Mouse (Mus musculus) adrenal gland, postnatal 36 days (tissue): ENCODE measurements around the gene Rrp15. TPM values are rescaled to one million over a fixed set of nuclear protein-coding genes. Genes with fewer than 3 reads are reported as not detected.
"Not testable (repeated sequence)": the region's sequence is repeated elsewhere in the genome, so short reads cannot be mapped to it uniquely, and the experiment has no call there.

Experiments
- DNase-seq, 2 experiments: peaks; one replicate each; pipeline ENCODE4 v3.0.0; 2021; ENCODE audit warnings: mixed read lengths in 1 of 2
- long read RNA-seq, 2 experiments: library from polyadenylated mRNA; stranded (forward); transcript quantifications; one replicate each; pipeline ENCODE4 v2.0.0; 2021; ENCODE audit warnings: borderline sequencing depth in 2 of 2
- total RNA-seq, 2 experiments: library from RNA; stranded (reverse); gene quantifications; 2 replicates each; pipeline ENCODE4 v1.2.3; 2021

Rrp15 gene
- total RNA-seq: 10 to 100 TPM; 24.0 to 28.2 TPM
- long read RNA-seq, experiment 1, transcript Rrp15-201 (5 exons, 1,321 nt): major isoform, 40 of 42 reads
- long read RNA-seq, experiment 1, partial matches to known transcripts: 1 of 42 reads
- long read RNA-seq, experiment 1, other reads (novel, unspliced or antisense): 1 of 42 reads
- long read RNA-seq, experiment 2, transcript Rrp15-201 (5 exons, 1,321 nt): major isoform, 9 of 10 reads
- long read RNA-seq, experiment 2, partial matches to known transcripts: 0 of 10 reads
- long read RNA-seq, experiment 2, other reads (novel, unspliced or antisense): 1 of 10 reads

DNA sequence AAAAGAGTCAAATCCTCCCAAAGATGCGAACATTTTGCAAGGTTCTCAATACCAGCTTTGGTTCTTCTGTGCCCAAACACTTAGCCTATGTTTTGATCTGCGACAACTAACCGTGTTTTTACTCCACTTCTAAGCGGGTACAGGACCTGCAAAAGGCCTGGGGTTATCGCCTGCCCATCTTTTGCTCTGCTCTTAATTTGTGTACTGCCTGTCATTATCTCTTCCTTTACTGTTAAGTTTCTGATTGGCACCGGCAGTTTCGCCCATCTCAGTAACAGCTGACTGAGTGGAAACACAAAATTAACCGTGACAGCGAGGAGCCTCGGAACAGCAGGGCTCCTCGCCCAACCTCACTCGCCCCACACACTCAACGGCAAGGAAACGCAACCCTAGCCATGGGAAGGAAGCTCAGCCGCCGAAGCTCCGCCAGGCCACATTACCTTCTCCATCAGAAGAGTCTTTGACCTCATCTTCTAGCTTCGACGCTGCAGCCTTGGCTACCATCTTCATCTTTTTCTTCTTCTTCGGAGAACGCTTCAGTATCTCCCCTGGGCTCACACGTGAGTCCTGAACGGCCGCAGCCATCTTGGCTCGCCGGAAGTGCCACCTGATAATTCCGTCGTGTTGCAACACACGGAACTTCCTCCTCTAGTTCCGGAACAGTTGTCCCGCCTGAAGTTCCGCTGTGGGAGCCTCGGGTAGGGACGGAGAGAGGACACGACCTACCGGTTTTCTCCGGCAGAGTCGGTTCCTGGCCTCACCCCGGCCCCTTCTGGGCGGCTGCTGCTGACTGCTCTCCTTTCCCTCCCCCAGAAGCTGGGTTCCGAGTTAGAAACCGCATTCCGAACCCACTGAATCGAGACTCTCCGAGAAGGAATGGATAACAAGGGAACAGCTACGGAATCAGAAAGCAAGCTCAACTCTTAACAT is at the start of gene Rrp15:
Gene Rrp15 (minus strand): TSS at position 635 of the 930 bp plus-strand sequence.
- DNase-seq: peak; percentile 83 to 86

DNA sequence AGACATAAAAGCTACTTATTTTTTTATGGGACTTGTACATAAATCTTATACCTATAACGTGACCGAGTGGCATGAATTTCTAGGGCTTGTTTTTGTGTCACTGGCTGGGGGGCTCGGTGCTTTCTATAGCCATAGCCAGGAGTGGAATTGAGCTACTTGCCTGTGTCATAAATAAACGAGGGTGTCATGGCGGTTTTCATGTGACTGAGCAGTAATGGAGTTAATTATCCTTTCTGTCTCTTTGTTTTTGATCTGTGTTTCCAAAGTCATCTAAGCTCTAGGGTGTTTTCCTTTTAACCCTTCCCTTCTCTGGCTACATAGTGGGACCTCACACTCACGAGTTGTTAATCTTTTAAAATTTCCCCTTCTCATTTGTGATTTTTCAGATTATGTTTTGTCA is 48.8 kb upstream of the Rrp15 start:
- no peak for DNase-seq

DNA sequence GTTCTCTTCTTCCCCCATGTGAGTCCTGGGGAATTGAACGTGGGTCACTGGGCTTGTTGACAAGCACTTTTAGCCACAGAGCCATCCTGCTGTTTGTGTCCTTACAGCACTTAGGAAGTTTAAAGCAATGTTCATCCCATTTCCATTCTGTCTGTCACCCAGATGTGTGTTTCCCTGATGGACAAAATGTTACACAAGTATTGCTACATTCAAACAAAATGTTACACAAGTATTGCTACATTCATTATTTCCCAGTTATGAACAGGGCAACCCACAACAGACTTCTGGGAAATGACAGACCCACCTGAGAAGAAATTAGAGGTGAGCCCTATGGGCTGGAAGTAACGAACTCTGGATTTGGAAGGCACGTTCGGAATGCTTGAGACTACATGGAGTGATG is 36.2 kb upstream of the Rrp15 start:
- DNase-seq: no peak

DNA sequence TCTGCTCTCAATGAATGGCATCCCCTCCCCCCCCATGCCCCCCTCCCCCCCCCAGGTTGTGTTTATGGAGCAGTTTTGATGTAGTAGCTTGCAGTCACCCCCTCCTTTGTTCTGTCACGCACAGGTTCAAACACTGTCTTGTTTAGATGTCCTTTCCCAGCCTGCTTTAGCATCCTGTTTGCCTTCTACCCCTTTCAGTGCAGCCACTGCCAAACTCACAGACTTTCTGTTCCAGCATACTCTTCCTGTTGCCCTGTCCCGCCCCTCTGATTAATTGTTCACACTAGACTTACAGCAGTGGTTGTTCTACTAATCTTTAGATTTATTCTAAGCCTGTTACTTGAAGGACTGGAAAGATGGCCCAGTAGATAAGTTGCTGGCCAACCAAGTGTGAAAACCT is 31.7 kb upstream of the Rrp15 start:
- DNase-seq: no peak

DNA sequence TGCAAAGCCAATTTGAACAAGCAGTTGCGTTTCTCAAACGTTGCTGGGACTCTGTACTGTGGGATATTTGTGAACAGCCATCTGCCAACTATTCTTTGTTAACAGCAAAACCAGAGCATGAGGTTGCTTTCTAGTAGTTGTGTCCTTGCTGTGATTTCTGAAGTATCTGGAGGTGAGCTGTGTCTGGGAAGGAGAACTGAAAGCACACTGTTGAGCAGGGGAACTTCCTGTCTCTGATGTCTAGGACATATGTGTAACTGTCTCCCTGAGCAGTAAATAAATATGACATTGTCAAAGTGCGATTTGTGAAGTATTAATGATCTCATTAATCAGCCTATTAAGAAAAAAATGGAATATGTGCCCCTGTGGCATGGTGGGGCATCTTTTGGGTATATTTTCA is 24.0 kb upstream of the Rrp15 start:
- DNase-seq: no peak

DNA sequence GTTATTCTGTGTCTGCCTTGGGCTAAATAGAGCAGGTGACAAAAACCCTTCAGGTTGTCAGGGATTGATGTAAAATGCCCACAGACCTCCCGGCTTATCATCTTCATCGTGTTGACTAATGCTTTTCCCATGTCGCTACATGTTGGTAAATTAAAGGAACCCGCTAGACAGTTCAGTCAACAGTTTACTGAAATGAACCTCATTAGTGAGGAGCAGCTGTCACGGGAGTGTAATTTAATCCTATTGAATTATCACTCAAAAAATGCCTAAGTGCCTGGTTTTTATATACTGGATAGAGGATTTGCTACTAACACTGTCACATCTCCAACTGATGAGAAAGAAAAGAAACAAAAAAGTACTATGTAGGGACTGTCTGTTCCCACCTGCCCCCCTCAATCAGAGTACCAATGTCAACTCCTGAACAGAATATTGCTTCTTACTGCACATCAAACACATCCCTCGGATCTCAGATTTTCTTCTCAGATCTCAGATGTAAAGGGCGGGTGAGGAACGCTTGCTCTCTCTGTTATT is 23.5 kb upstream of the Rrp15 start:
- DNase-seq: no peak

DNA sequence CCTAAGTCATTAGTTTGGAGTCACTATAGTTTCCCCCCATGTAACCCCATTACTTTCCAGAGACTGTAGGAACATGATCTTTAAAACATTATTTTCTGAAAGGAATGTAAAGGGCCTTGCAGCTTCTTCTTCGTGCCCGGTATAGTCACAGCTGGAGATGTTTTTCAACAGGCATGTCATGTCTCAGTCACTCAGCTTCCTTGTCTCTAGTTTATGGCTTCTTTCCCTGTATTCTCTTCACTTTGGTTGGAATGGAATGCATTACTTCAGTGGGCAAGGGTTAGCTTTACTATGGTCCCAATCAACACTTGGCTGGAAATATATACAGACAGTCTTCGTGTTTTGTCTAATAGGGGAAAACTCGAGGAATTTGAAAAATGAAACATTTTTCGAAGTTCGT is 22.8 kb upstream of the Rrp15 start:
- no peak for DNase-seq

DNA sequence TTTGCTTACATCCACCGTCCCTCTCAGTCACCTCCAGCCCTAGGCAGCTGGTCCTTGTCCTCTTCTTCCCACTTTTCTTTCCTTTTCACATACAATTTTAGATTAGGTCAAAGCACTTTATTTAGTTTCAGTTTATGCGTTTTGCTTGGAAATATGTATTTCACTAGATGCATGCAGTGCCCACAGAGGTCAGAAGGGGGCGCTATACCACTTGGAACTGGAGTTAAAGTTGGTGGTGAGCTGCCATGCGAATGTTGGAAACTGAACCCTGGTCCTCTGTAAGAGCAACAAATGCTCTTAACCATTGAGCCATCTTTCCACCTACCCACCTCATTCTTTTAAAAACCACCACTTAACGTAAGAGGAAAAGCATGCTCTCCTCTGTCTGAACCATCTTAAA is 21.5 kb upstream of the Rrp15 start:
- DNase-seq: no peak

DNA sequence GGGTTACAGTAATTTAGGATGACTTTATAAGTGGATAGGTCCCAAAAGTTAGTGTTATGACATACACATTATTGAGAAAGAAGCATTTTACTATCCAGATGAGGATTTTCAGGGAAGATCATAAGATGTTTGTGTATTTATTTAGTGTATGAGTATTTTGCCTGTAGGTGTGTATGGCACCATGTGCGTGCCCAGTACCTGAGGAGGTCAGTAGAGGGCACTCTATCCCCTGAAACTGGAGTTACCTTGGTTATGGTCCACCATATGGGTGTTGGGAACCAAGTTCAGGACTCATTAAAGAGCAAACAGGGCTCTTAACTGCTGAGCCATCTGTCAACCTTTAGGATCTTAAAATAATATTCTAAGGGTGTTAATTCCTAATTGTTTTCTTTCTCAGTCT is 19.2 kb upstream of the Rrp15 start:
- no peak for DNase-seq

DNA sequence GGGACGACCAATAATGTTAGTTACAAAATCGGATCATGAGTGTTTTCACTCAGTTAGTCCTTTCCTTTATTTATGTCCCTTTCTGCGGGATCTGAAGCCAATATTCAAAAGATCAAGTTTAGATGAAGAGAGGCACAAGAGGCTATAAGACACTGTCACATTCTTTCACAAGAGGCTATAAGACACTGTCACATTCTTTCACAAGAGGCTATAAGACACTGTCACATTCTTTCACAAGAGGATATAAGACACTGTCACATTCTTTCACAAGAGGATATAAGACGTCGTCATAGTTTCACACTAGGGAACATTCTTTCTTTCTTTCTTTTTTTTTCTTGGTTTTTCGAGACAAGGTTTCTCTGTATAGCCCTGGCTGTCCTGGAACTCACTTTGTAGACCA is 14.3 kb upstream of the Rrp15 start:
- DNase-seq: not testable (repeated sequence)

DNA sequence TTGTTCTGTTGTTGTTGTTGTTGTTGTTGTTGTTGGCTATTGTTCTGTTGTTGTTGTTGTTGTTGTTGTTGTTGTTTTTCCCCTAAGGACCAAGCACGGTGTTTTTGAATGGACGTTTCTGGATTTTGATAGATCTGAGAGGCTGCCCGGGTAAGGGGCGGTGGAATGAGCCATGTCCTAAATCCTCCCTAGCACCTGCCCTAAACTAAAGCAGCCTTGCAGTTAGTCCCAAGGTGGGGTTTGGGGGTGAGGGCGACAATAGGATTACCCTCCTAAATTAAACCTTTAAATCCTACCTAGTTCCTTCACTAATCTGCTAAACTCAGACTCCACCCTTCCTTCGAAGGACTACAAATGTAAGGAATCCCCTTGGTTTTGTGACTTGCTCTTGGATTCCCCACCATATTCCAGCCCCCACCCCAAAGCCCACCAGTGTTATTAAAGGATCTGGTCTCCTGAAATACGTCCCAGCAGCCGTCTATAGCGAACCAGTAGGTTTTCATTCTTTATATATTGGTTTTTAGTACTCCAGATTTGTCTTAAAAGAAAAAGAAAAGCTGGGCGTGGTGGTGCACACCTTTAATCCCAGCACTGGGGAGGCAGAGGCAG is 621 bp upstream of the Rrp15 start:
- peak; percentile 2 to 15 for DNase-seq

DNA sequence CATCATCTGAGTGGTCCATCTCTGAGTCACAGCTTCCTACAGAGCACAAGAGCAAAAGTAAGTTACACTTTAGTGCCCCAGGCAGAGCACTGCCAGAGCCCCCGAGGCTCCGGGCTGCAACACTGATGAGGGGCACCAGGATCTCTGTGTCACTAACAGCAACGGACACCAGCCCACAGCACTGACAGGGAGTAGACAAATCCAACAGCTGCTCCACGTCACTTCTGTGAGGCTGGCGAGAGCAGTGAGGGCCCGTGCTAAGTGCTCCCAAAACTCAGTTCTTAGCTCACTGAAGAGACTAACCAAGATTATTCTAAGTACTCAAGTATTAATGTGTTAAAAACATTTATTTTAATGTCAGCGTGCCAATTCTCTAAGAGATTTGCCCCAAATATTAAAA is 9.3 kb downstream of the Rrp15 start:
- no peak for DNase-seq

DNA sequence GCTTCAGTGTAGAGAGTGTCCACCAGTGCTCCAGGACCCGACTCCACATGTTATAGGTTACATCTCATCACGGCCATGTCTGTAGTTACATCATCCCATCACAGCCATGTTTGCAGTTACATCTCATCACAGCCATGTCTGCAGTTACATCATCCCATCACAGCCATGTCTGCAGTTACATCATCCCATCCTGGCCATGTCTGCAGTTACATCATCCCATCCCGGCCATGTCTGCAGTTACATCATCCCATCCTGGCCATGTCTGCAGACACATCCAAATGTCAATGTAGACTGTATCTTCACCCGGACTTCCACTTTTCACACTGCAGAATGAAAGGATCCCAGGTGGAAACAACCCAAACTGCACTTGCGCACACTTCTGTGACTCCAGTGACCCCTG is 13.6 kb downstream of the Rrp15 start:
- no peak for DNase-seq

DNA sequence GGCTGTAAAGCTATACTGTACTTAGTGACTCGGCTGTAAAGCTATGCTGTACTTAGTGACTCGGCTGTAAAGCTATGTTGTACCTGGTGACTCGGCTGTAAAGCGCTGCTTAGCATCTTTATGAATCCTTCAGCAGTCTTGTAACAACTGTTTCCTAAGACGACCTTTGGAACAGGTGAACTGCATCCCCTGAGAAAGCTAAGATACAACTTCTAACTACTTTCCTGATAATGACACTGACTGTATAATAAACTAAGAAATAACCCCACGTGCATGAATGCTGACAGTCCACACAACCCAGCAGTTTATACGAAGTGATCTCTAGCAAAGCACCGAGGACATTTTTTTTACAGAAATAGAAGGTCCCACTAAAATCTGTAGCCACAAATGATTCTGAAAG is 16.1 kb downstream of the Rrp15 start:
- DNase-seq: no peak

DNA sequence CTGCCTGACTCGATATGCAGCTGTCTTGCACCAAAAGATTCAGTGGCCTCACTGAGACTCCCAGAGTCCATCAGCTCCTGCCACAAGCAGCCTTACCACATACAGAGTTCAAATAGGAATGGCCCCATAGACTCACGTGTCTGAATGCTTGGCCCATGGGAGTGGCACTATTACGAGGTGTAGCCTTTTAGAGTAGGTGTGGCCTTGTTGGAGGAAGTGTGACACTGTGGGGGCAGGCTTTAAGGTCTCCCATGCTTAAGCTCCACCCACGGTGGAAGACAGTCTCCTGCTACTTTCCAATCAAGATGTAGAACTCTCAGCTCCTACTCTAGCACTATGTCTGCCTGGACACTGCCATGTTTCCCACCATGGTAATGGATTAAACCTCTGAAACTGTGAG is 20.4 kb downstream of the Rrp15 start:
- DNase-seq: no peak

DNA sequence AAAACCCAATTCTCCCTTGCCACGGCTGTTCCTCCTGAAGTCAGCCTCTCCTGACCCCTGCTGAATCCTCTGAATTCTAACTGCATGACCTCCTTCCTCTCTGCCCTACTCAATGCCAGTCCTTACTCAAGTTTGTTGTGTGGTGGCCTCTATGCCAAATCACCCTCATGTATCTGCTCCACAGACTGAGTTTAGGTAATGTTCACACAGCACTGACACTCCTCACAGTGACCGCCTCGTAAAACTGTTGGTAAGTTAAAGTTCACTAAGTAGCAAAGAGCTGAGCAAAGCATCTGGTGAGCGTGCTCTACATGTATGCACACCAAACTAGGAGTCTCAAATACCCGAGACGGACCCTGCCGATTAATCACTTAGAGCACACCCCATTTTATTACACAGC is 23.0 kb downstream of the Rrp15 start:
- no peak for DNase-seq

DNA sequence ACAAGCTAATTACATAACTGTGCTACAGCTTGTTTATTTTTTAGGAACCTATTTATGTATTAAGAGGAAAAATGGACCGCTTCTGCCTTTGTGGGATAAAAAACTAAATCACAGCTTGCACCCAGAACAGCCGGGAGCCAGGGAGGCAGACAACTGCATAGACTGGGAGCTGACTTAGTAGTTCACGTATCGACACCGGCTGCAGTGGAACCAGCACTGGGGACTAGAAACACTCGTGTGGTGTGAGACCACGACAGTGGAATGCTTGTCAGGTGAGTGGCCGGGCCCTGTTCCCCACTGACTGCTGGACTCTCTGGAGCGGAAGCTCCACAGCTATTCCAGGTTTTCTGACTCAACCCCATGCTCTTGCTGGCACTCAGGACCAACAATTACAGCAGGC is 26.9 kb downstream of the Rrp15 start:
- no peak for DNase-seq

DNA sequence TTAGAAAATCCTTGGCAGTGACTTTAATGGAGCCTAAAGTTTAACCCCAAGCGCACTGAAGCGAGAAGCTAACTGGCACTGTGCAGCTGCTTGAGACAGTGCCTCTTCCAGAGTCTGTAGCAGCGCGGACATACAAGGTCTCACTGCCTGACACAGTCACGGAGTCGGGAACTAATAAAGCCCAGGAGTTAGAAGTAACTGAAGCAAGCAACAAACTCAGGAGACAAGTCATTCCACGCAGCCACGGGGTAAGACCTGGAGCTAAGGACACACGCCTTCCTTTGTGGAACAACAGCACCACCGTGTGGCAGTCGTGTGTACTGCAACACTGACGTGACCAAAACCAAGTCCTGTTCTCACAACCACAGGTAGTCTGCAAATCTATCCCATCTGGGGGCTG is 27.3 kb downstream of the Rrp15 start:
- peak; percentile 78 to 81 for DNase-seq

DNA sequence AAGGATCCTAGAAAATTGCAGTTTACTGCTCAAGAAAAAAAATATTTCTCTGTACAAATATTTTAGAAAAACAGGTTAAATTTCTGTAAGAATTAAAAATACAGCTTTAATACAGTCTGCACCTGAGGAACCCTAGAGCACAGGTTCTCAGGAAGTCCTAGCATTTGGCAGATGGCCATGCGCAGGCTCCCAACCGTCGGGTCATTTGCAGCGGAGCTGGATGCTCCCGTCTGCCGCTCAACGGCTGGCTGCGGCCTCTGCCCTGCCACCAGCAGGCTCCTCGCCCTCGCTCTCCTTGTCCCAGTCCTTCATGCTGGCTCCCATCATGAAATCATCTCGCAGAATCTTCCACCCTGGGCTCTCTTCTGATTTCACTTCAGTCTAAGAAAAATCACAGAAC is 28.0 kb downstream of the Rrp15 start:
- no peak for DNase-seq

DNA sequence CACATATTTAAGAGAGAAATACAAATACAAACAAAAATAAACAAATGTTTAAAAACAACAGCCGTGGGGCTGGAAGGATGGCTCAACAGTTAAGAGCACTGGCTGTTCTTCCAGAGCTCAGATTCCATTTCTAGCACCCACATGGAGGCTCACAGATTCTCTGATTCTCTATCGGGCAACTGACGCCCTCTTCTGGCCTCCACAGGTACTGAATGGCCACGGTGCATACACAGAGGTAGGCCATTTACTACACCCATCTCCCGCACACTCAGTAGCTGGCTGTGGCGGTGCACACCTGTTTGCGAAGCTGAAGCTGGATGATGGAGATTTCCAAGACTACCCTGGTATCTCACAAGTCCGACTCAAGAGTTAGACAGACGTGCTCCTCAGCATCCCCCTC is 29.4 kb downstream of the Rrp15 start:
- DNase-seq: no peak

DNA sequence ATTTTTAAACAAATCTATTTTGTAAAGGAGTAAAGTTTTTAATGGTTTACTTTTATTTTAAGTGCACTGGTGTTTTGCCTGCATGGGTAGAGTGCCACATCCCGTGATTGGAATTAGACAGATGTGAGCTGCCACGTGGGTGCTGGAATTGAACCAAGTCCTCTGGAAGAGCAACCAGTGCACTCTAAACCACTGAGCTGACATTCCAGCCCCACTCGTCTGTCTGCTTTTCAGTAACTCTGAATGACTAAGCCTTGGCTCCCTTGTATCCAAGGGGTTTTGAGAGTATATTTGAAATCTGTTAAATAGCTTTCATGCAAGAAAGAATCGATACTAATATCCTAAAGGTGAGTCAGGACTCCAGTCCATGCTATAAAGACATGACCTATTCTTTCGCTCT is 30.3 kb downstream of the Rrp15 start:
- no peak for DNase-seq

DNA sequence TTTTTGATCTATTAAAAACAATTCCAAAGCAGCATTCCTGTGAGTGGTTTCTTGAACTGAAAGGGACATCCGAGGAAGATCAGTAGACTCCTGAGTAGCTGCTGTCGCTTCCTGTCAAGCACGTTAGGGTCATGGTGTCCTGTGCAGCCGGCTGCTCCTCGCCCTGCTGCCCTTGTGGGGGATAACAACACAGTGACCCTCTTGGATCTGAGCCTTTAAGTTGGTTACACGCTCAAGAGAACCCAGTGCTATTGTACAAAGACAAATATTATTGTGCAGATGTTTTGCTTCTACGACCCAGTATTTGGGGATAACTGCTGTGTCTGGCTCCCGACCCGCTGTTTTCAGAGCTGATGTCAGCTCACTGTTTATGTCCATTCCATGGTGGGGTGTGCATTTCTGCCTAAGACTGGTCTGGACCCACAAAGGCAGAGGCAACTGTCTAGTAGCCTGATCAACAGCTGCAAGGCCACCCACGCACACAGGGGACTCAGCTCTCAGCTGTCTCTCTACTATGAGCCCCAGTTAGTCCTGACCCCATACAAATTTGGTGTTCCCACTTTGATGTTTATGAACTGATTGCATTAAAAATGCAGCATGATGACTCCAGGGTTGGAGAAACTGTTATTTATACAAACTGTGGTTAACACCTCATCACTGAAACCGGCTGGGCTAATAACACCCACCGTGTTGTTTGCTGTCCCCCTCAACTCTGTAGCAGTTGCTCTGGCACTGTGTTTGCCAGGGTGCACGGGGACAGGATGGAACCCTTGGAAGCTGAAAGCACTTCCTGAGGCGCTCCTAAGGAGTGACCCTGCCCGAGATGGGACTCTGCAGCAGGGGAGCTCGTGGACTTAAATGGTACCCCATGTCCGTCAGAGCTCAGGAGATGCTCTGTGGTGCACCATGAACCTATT is 33.9 kb downstream of the Rrp15 start:
- DNase-seq: no peak
